Comparison of ENCODE assay signal across 1 mouse cellular context in genomic region chr7:119861335-119862091, GRCm38 (mm10).
TF ChIP-seq lines count a peak whose summit lies in the region.

No protein-coding gene starts in this region.

TF ChIP-seq in CH12.LX, 34 proteins besides CTCF, POLR2A, EP300 and RAD21 (continued from another document):
- TF ChIP-seq HCFC1 (IDR thresholded peaks at IDR 0.05; ENCODE audit: low read depth, low read length) (no peak; the same call in 1 of the 2 replicates), ELF1 (IDR thresholded peaks at IDR 0.05; ENCODE audit: low read depth, low read length) (peak; percentile 30; the same call in 1 of the 2 replicates), KAT2A (IDR thresholded peaks at IDR 0.05; ENCODE audit: insufficient replicate concordance, low read length) (no peak), GABPA (IDR thresholded peaks at IDR 0.05; ENCODE audit: insufficient replicate concordance, low read depth, low read length) (no peak), IRF4 (IDR thresholded peaks at IDR 0.05; ENCODE audit: low read depth, low read length) (peak; percentile 92), MEF2A (IDR thresholded peaks at IDR 0.05; ENCODE audit: borderline replicate concordance, low read depth, low read length) (peak; percentile 67; the same call in 1 of the 2 replicates), ZNF384 (IDR thresholded peaks at IDR 0.05; ENCODE audit: low read depth, low read length) (no peak), TCF12 (IDR thresholded peaks at IDR 0.05; ENCODE audit: low read depth, low read length) (0 out of 2 replicates have a peak, but pooled peaks have one; percentile 23), CHD2 (IDR thresholded peaks at IDR 0.05; ENCODE audit: low read length) (peak; percentile 64), ZMIZ1 (IDR thresholded peaks at IDR 0.05; ENCODE audit: low read depth, low read length) (no peak), PAX5 (IDR thresholded peaks at IDR 0.05; ENCODE audit: low read length) (no peak), BHLHE40 (IDR thresholded peaks at IDR 0.05; ENCODE audit: low read depth, low read length) (0 out of 2 replicates have a peak, but pooled peaks have one; percentile 38), ZC3H11A (IDR thresholded peaks at IDR 0.05; ENCODE audit: low read depth, low read length) (no peak), NELFE (IDR thresholded peaks at IDR 0.05; ENCODE audit: low read depth, low read length) (peak; percentile 33; the same call in 1 of the 2 replicates), JUN (IDR thresholded peaks at IDR 0.05; ENCODE audit: insufficient read depth, low read depth, low read length) (peak; percentile 54), USF2 (conservative IDR thresholded peaks at IDR 0.05; ENCODE audit: low read depth, low read length) (no peak)
